Mouse (Mus musculus): ENCODE results near the gene Apod.

DNA sequence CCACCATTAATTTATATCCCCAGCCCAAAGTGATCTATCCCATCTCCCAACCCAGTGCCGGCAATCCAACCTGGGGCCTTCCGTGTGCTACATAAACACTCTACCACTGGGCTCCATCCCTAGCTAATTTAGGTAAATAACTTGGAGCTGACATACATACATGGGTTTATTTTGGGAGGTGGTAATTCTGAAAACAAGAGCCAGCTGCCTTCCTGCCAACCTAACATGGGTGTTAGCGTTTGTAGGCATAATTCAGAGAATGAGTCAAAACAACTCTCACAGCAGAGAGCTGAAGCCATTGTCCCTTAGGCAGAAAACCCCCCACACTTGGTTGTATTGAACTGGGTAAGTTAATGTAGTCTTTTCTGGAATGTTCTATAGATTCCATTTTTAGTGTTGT is 26.9 kb downstream of the Apod start:
- no peak for TF ChIP-seq POLR2A (IDR thresholded peaks at IDR 0.05; ENCODE audit: borderline replicate concordance, control insufficient read depth, low read depth, low read length)
- TF ChIP-seq CTCF (IDR thresholded peaks at IDR 0.05; ENCODE audit: control insufficient read depth, insufficient read depth, low read length): no peak

Data from bone marrow, adult 2 months (tissue).